Mouse (Mus musculus): ENCODE results near the gene Brd3.

Gene Brd3

GRCm38 (mm10) chr2:27401544-27401943 is 105.9 kb downstream of the Brd3 start:
- in situ Hi-C loops (cut with MboI), result no loop called here

- in situ Hi-C loops (cut with MboI), result no loop called here
Observed at GRCm38 (mm10) chr2:27400083-27400482, 107.4 kb downstream of the Brd3 start.

- in situ Hi-C loops (cut with MboI), result no loop called here
Observed at GRCm38 (mm10) chr2:27396656-27397440, 110.6 kb downstream of the Brd3 start.

Measured in mature B cell (primary cell).